12 mouse cellular contexts compared by ENCODE assay signal in genomic region chr16:75362095-75362494, GRCm38 (mm10).
DNase-seq lines count a peak whose midpoint lies in the region; ATAC-seq and TF ChIP-seq lines count a peak whose summit lies in the region.
"Had no signal": no experiment of that assay in that cellular context is flagged by ENCODE, and none has a peak within 500 bp of the region (broad histone marks: within the 10 kb centered on the region; RNA-seq: fewer than 3 reads in every experiment).

No protein-coding gene starts in this region.

- H3K27me3 ChIP-seq in hindbrain, embryonic 14.5 days (ENCODE audit: control insufficient read depth, insufficient read depth, low read length): no peaks in the 10 kb centered on the region
- H3K27me3 ChIP-seq in hindbrain, embryonic 13.5 days: no peaks in the 10 kb centered on the region
- H3K27me3 ChIP-seq in midbrain, embryonic 14.5 days (ENCODE audit: control insufficient read depth, insufficient read depth, low read length): no peaks in the 10 kb centered on the region
- no peaks in the 10 kb centered on the region for H3K27me3 ChIP-seq in midbrain, embryonic 11.5 days (ENCODE audit: control insufficient read depth, insufficient read depth, low read length)
- H3K27me3 ChIP-seq: megakaryocyte, embryonic 14.5 days; neural tube, embryonic 12.5 days had no signal

- H3K9me3 ChIP-seq in hindbrain, embryonic 14.5 days (ENCODE audit: control insufficient read depth, low read length): no peaks in the 10 kb centered on the region
- H3K9me3 ChIP-seq in hindbrain, embryonic 13.5 days: no peaks in the 10 kb centered on the region
- no peaks in the 10 kb centered on the region for H3K9me3 ChIP-seq in midbrain, embryonic 14.5 days (ENCODE audit: control insufficient read depth, low read length)
- no peaks in the 10 kb centered on the region for H3K9me3 ChIP-seq in midbrain, embryonic 11.5 days (ENCODE audit: control insufficient read depth, low read length)
- H3K9me3 ChIP-seq: megakaryocyte, embryonic 14.5 days; neural tube, embryonic 12.5 days had no signal

- no peak overlapping the region for H3K27ac ChIP-seq in hindbrain, embryonic 14.5 days
- no peak overlapping the region for H3K27ac ChIP-seq in hindbrain, embryonic 13.5 days
- no peak overlapping the region for H3K27ac ChIP-seq in midbrain, embryonic 14.5 days (replicated peaks; ENCODE audit: low read depth, low read length)
- H3K27ac ChIP-seq in midbrain, embryonic 11.5 days (ENCODE audit: low read depth, low read length): no peak overlapping the region
- H3K27ac ChIP-seq: neural tube, embryonic 12.5 days had no signal

- H3K4me2 ChIP-seq in hindbrain, embryonic 14.5 days (replicated peaks): no peak overlapping the region
- H3K4me2 ChIP-seq in hindbrain, embryonic 13.5 days: no peak overlapping the region
- H3K4me2 ChIP-seq in midbrain, embryonic 14.5 days (ENCODE audit: low read length): no peak overlapping the region
- no peak overlapping the region for H3K4me2 ChIP-seq in midbrain, embryonic 11.5 days
- H3K4me2 ChIP-seq: neural tube, embryonic 12.5 days had no signal

- H3K36me3 ChIP-seq in hindbrain, embryonic 14.5 days (replicated peaks; ENCODE audit: control insufficient read depth, insufficient read depth): no peaks in the 10 kb centered on the region
- no peaks in the 10 kb centered on the region for H3K36me3 ChIP-seq in hindbrain, embryonic 13.5 days
- no peaks in the 10 kb centered on the region for H3K36me3 ChIP-seq in midbrain, embryonic 14.5 days (ENCODE audit: control insufficient read depth, insufficient read depth, low read length)
- no peaks in the 10 kb centered on the region for H3K36me3 ChIP-seq in midbrain, embryonic 11.5 days (ENCODE audit: control insufficient read depth, insufficient read depth, low read length)
- H3K36me3 ChIP-seq: neural tube, embryonic 12.5 days had no signal

- no peak overlapping the region for H3K4me3 ChIP-seq in hindbrain, embryonic 14.5 days (replicated peaks; ENCODE audit: low read length)
- H3K4me3 ChIP-seq in hindbrain, embryonic 13.5 days: no peak overlapping the region
- H3K4me3 ChIP-seq in midbrain, embryonic 14.5 days (replicated peaks; ENCODE audit: low read depth, low read length): no peak overlapping the region
- no peak overlapping the region for H3K4me3 ChIP-seq in midbrain, embryonic 11.5 days (ENCODE audit: low read depth, low read length)
- H3K4me3 ChIP-seq: megakaryocyte, embryonic 14.5 days; neural tube, embryonic 12.5 days had no signal

- 74% methylated on average over 4 of the region's 4 CpGs for WGBS in hindbrain, embryonic 14.5 days
- 78% methylated on average over 4 of the region's 4 CpGs for WGBS in hindbrain, embryonic 13.5 days
- 79% methylated on average over 4 of the region's 4 CpGs for WGBS in midbrain, embryonic 14.5 days
- whole genome bisulfite sequencing in midbrain, embryonic 11.5 days: 81% methylated on average over 4 of the region's 4 CpGs

- ATAC-seq in hindbrain, embryonic 14.5 days (ENCODE audit: low FRiP score): no peak
- ATAC-seq in hindbrain, embryonic 13.5 days (ENCODE audit: low FRiP score): no peak
- no peak for ATAC-seq in midbrain, embryonic 14.5 days (ENCODE audit: low FRiP score, low TSS enrichment)
- ATAC-seq in midbrain, embryonic 11.5 days (ENCODE audit: low FRiP score): no peak

- no peaks in the 10 kb centered on the region for H3K4me1 ChIP-seq in hindbrain, embryonic 14.5 days (replicated peaks; ENCODE audit: control insufficient read depth, insufficient read depth, low read length)
- H3K4me1 ChIP-seq in hindbrain, embryonic 13.5 days (replicated peaks): peaks cover 8% of the 10 kb centered on the region
- H3K4me1 ChIP-seq in midbrain, embryonic 14.5 days (ENCODE audit: control insufficient read depth, insufficient read depth, low read length): peaks cover 5% of the 10 kb centered on the region
- no peaks in the 10 kb centered on the region for H3K4me1 ChIP-seq in midbrain, embryonic 11.5 days (ENCODE audit: control insufficient read depth, insufficient read depth, low read length)
- H3K4me1 ChIP-seq: neural tube, embryonic 12.5 days had no signal

- DNase-seq in hindbrain, embryonic 14.5 days (ENCODE audit: low spot score): peak; percentile 62
- DNase-seq in midbrain, embryonic 14.5 days: peak; percentile 72
- DNase-seq in midbrain, embryonic 11.5 days (ENCODE audit: low spot score, missing footprints): no peak
- peak; percentile 65 for DNase-seq in brain, embryonic 14.5 days (ENCODE audit: low read depth)
- peak; percentile 27 for DNase-seq in retina, postnatal 1 day
- no peak for DNase-seq in gastrocnemius, postnatal 4 days (ENCODE audit: low spot score in 2 of 2)
- DNase-seq in urinary bladder, adult 2 months (ENCODE audit: low spot score): no peak
- DNase-seq: cerebellum, adult 9-10 months; kidney, adult 8-10 months had no signal

- TF ChIP-seq POLR2A in brain, embryonic 14.5 days (IDR thresholded peaks at IDR 0.05; ENCODE audit: borderline replicate concordance, extremely low read depth, insufficient read depth, insufficient read length, poor library complexity, severe bottlenecking): no peak

- peak; percentile 11; the same call in 1 of the 2 replicates for TF ChIP-seq CTCF in brain, embryonic 14.5 days (IDR thresholded peaks at IDR 0.05; ENCODE audit: borderline replicate concordance, extremely low read depth, insufficient read depth, insufficient read length)

- H3K9ac ChIP-seq in hindbrain, embryonic 14.5 days: no peak overlapping the region
- no peak overlapping the region for H3K9ac ChIP-seq in hindbrain, embryonic 13.5 days
- H3K9ac ChIP-seq in midbrain, embryonic 14.5 days (replicated peaks; ENCODE audit: low read length): no peak overlapping the region
- no peak overlapping the region for H3K9ac ChIP-seq in midbrain, embryonic 11.5 days (ENCODE audit: low read length)
- H3K9ac ChIP-seq: neural tube, embryonic 12.5 days had no signal

Comparison
In these comparisons a context has a peak if more than half of its experiments do, and no peak if none do; other contexts are left out.
1. DNase-seq: peak in hindbrain, embryonic 14.5 days (single experiment), midbrain, embryonic 14.5 days (single experiment), brain, embryonic 14.5 days (single experiment) and retina, postnatal 1 day (single experiment); none in midbrain, embryonic 11.5 days (single experiment), gastrocnemius, postnatal 4 days (0 of 2) and urinary bladder, adult 2 months (single experiment).